Mouse (Mus musculus): Measurements from ENCODE around the gene Tchh.

- no peak for TF ChIP-seq POLR2A (IDR thresholded peaks at IDR 0.05; ENCODE audit: low read depth, low read length)
- no peak for TF ChIP-seq CTCF (conservative IDR thresholded peaks at IDR 0.05; ENCODE audit: insufficient read depth, insufficient read length, low read depth, low read length)
Observed at GRCm38 (mm10) chr3:93442030-93442429, at the start of gene Tchh.

All from kidney, adult 2 months (tissue).